In the genomic region with DNA sequence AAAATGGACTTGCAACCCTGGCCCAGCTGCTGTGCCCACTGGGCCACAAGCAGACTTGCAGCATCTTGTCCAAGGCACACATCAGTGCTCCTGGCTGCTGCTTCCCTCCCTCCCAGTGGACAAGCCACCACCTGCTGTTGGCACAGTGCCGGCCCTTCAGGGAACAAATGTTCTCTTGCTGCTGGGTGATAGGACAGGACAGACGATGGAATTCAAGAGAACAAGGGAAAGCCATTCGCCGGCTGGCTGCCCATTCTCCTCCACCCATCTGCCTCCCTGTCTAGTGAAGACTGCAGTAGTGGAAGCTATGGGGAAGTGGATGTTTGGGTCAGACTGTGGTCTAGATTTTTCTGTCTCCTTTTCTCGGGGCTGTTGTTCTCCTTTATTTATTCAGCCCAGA, we compare ENCODE assay signal across 9 mouse cellular contexts.
A peak's percentile ranks its signal among the peaks of the same experiment; 100 is the strongest.
DNase-seq lines count a peak whose midpoint lies in the region.
"Had no signal": no experiment of that assay in that cellular context is flagged by ENCODE, and none has a peak within 500 bp of the region (broad histone marks: within the 10 kb centered on the region; RNA-seq: fewer than 3 reads in every experiment).

No protein-coding gene starts in this region.

- no peaks in the 10 kb centered on the region for H3K36me3 ChIP-seq in heart, embryonic 10.5 days

- H3K27ac ChIP-seq in heart, embryonic 10.5 days: no peak overlapping the region
- H3K27ac ChIP-seq: liver, embryonic 14.5 days had no signal

- H3K9me3 ChIP-seq in heart, embryonic 10.5 days: no peaks in the 10 kb centered on the region

- no peaks in the 10 kb centered on the region for H3K4me1 ChIP-seq in heart, embryonic 10.5 days

- H3K4me3 ChIP-seq in heart, embryonic 10.5 days: no peak overlapping the region

- 41% methylated on average over 5 of the region's 5 CpGs for WGBS in heart, embryonic 10.5 days

- DNase-seq in heart, adult 18-20 months: peak; percentile 56 to 58
- DNase-seq in heart, embryonic 10.5 days (ENCODE audit: low spot score): no peak
- DNase-seq in embryo, embryonic 9.5 days (ENCODE audit: extremely low spot score): peak; percentile 13
- peak; percentile 96 for DNase-seq in gonadal fat pad, adult 2 months (ENCODE audit: low read depth)
- peak; percentile 27 to 71 for DNase-seq in kidney, postnatal 25 days
- peak; percentile 19 for DNase-seq in lung, postnatal 36 days
- DNase-seq in right cerebral cortex, postnatal 10 days (ENCODE audit: low spot score in 2 of 2): peak; percentile 67 to 78
- DNase-seq in thymus, postnatal 0 days (ENCODE audit: low spot score): no peak

- no peaks in the 10 kb centered on the region for H3K27me3 ChIP-seq in heart, embryonic 10.5 days (ENCODE audit: insufficient read depth, poor library complexity, severe bottlenecking)

Comparison
In these comparisons a context has a peak if more than half of its experiments do, and no peak if none do; other contexts are left out.
1. DNase-seq: peak in heart, adult 18-20 months (2 of 2), embryo, embryonic 9.5 days (single experiment), gonadal fat pad, adult 2 months (single experiment), kidney, postnatal 25 days (2 of 2), lung, postnatal 36 days (single experiment) and right cerebral cortex, postnatal 10 days (2 of 2); none in heart, embryonic 10.5 days (single experiment) and thymus, postnatal 0 days (single experiment).